In genomic region chr14:47275417-47275816, GRCm38 (mm10) we compare ENCODE assay signal across 8 mouse cellular contexts. TPM values are rescaled to one million over a fixed set of nuclear protein-coding genes. Genes with fewer than 3 reads are reported as not detected.
DNase-seq lines count a peak whose midpoint lies in the region; ATAC-seq lines count a peak whose summit lies in the region.

No protein-coding gene starts in this region.

- 20% methylated on average over 3 of the region's 3 CpGs for WGBS in forebrain, embryonic 15.5 days
- WGBS in macrophage (ENCODE audit: missing documents), result 29% methylated on average over 3 of the region's 3 CpGs

- peaks cover 26% of the 10 kb centered on the region for H3K4me1 ChIP-seq in forebrain, embryonic 15.5 days

- H3K27ac ChIP-seq in forebrain, embryonic 15.5 days (replicated peaks), result no peak overlapping the region
- peak overlapping the region; percentile 63 for H3K27ac ChIP-seq in macrophage

- peaks cover 7% of the 10 kb centered on the region for H3K36me3 ChIP-seq in forebrain, embryonic 15.5 days
- no peaks in the 10 kb centered on the region for H3K36me3 ChIP-seq in macrophage (ENCODE audit: inconsistent target)

- no peaks in the 10 kb centered on the region for H3K27me3 ChIP-seq in forebrain, embryonic 15.5 days

- H3K4me3 ChIP-seq in forebrain, embryonic 15.5 days, result peak overlapping the region; percentile 79
- peak overlapping the region; percentile 91 for H3K4me3 ChIP-seq in macrophage (ENCODE audit: inconsistent target)

- no peaks in the 10 kb centered on the region for H3K9me3 ChIP-seq in forebrain, embryonic 15.5 days

- DNase-seq in embryo, embryonic 10 days (ENCODE audit: low spot score), result peak; percentile 32
- no peak for DNase-seq in embryo, embryonic 9.5 days (ENCODE audit: extremely low spot score)
- DNase-seq in ES-CJ7 (ENCODE audit: low read depth, low spot score), result peak; percentile 19
- DNase-seq in gastrocnemius, postnatal 25 days, result no peak
- DNase-seq in kidney, adult 9 months, result no peak
- DNase-seq in lung, postnatal 36 days, result no peak

- no peak overlapping the region for H3K9ac ChIP-seq in forebrain, embryonic 15.5 days (replicated peaks)

- peaks cover 57% of the 10 kb centered on the region for H3K79me2 ChIP-seq in macrophage (ENCODE audit: inconsistent target)

- H3K4me2 ChIP-seq in forebrain, embryonic 15.5 days (replicated peaks), result peak overlapping the region; percentile 85

- ATAC-seq in forebrain, embryonic 15.5 days (replicated peaks), result no peak

RNA-seq across cellular contexts. Expression of gene Wdhd1, which starts 1.2 kb away (rescaled TPM):
- 17.7 and 19.9 TPM in 2 replicates for polyA plus RNA-seq in forebrain, embryonic 15.5 days (2015; fragmentation: Nextera tagmentation; extraction: Ambion mirVana)
- total RNA-seq in macrophage (2018; cell fraction: chromatin; rRNA removed), result 100 to 1,000 TPM in 1 of 26 experiments, 10 to 100 TPM in 25; 15.1 to 154 (median 35.9) TPM
- 1 to 10 TPM; 3.9 to 8.5 (median 6.2) TPM for total RNA-seq in macrophage (2018; cell fraction: cytosol; rRNA removed)
- total RNA-seq in macrophage (2018; cell fraction: nucleus; rRNA removed), result 10 to 100 TPM; 11.6 to 99.5 (median 20.6) TPM
- 3.8 to 25.5 TPM (median 11.8 TPM) in 3 replicates for polyA plus RNA-seq in macrophage (2018)
- under 1 TPM; 0.36 to 0.62 TPM for total RNA-seq in gastrocnemius, postnatal 25 days (2021)

RNA-seq across cellular contexts. Expression of gene Socs4, which starts 1.3 kb away (rescaled TPM):
- 3.1 and 3.6 TPM in 2 replicates for polyA plus RNA-seq in forebrain, embryonic 15.5 days (2015; fragmentation: Nextera tagmentation; extraction: Ambion mirVana)
- 10 to 100 TPM; 10.5 to 52.4 (median 28.7) TPM for total RNA-seq in macrophage (2018; cell fraction: chromatin; rRNA removed)
- 10 to 100 TPM; 13.5 to 22.8 (median 19.0) TPM for total RNA-seq in macrophage (2018; cell fraction: cytosol; rRNA removed)
- total RNA-seq in macrophage (2018; cell fraction: nucleus; rRNA removed), result 10 to 100 TPM; 24.1 to 77.0 (median 39.9) TPM
- polyA plus RNA-seq in macrophage (2018), result 10.1 to 13.9 TPM (median 13.5 TPM) in 3 replicates
- 1 to 10 TPM; 6.3 to 7.0 TPM for total RNA-seq in gastrocnemius, postnatal 25 days (2021)

RNA-seq across cellular contexts. Expression of gene Mapk1ip1l, which starts 22.6 kb away (rescaled TPM):
- polyA plus RNA-seq in forebrain, embryonic 15.5 days (2015; fragmentation: Nextera tagmentation; extraction: Ambion mirVana), result 58.8 and 59.7 TPM in 2 replicates
- total RNA-seq in macrophage (2018; cell fraction: chromatin; rRNA removed), result 100 to 1,000 TPM in 24 of 26 experiments, 10 to 100 TPM in 2; 77.2 to 277 (median 152) TPM
- total RNA-seq in macrophage (2018; cell fraction: cytosol; rRNA removed), result 100 to 1,000 TPM in 2 of 26 experiments, 10 to 100 TPM in 24; 64.8 to 121 (median 73.6) TPM
- total RNA-seq in macrophage (2018; cell fraction: nucleus; rRNA removed), result 100 to 1,000 TPM; 121 to 311 (median 154) TPM
- polyA plus RNA-seq in macrophage (2018), result 44.9 to 52.8 TPM (median 52.2 TPM) in 3 replicates
- total RNA-seq in gastrocnemius, postnatal 25 days (2021), result 10 to 100 TPM; 24.0 to 26.2 TPM

Comparison
In these comparisons a context has a peak if more than half of its experiments do, and no peak if none do; other contexts are left out.
1. DNase-seq: peak in embryo, embryonic 10 days (single experiment) and ES-CJ7 (single experiment); none in embryo, embryonic 9.5 days (single experiment), gastrocnemius, postnatal 25 days (single experiment), kidney, adult 9 months (single experiment) and lung, postnatal 36 days (single experiment).